Mouse (Mus musculus): ENCODE results near the gene Ntrk3.

DNA sequence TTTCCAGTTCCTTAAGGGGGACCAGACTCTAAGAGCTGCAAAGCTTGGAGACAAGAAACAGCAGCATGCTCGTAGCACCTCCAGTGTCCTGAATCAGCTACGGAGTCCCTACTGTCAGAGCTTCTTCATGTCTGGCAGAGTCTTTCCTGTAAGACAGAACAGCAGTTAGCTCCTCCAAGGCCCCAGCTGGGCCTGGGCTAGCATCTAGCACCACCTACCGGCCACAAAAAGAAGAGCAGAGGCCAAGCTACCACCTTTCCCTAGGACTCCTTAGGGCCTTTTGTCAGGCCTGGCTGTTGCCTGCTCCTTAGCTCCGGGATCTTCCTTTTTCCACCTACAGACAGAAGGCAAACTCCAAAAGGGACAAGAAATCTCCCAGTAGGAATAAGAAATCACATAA, 141.9 kb downstream of the Ntrk3 start:
- TF ChIP-seq POLR2A (IDR thresholded peaks at IDR 0.05; ENCODE audit: control insufficient read depth, low read depth, low read length) = no peak
- peak; percentile 82; the same call in 1 of the 2 replicates for TF ChIP-seq CTCF (IDR thresholded peaks at IDR 0.05; ENCODE audit: control insufficient read depth, insufficient read depth, insufficient replicate concordance, low read depth, low read length)

Data from testis, adult 2 months (tissue).